Mouse (Mus musculus) large intestine, adult 2 months (tissue): ENCODE results near the gene Sipa1l3. TPM values are rescaled to one million over a fixed set of nuclear protein-coding genes. Genes with fewer than 3 reads are reported as not detected.

Experiments
- DNase-seq: peaks from one replicate; pipeline ENCODE4 v3.0.0-alpha.2; 2012; ENCODE audit warnings: low read depth, low spot score
- WGBS: fragments of 180-500 bp; shearing (Covaris S2); methylation state at CpG from one replicate; pipeline ENCODE4 v1.1.7; 2018; 5-methylcytosine and 5-hydroxymethylcytosine counted together
- polyA plus RNA-seq: library from polyadenylated mRNA; depleted of rRNA; stranded (reverse); fragments of >200 nt; gene quantifications from 2 replicates; pipeline ENCODE4 v1.2.3, GENCODE M21; 2012

The Sipa1l3 gene
- polyA plus RNA-seq, 1 experiment, result 46.5 TPM

DNA sequence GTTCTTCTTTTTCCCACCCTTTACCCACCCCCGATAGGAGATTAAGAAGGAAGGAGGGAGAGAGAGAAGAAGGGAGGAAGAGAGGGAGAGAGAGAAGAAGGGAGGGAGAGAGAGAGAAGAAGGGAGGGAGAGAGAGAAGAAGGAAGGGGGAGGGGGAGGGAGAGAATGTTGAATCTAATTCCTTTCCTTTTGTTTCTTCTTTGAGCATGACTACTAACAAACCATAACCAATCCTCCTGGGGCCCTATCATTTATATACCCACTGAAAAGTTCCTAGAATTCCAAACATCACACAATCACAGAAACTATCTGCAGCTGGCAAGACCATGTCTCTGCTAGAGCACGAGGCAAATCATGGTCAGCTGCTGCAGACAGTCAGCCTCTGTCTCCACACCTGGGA lies 32.7 kb downstream of the Sipa1l3 start:
- 79% methylated on average over 2 of the region's 2 CpGs for WGBS
- DNase-seq, result no peak

DNA sequence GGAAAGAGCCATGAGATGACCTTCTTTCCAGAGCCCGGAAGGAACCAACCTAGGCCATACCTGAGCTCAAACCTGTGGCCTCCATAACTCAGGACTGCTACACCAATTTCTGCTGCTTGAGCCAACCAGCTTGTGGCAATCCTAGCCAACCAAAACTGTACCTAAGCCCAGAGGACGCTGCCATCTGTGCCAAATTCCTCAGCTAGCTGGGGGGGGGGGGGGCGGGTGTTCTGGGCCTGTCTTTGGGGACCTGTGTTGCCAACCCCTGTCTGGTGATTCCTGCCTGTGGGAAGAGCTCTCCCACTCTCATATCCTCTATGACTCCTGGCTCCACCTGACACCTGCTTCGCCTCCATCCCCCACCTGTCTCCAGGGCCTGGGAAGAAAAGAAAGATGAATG lies 34.9 kb downstream of the Sipa1l3 start:
- DNase-seq, result no peak
- WGBS, result 78% methylated on average over 4 of the region's 4 CpGs

DNA sequence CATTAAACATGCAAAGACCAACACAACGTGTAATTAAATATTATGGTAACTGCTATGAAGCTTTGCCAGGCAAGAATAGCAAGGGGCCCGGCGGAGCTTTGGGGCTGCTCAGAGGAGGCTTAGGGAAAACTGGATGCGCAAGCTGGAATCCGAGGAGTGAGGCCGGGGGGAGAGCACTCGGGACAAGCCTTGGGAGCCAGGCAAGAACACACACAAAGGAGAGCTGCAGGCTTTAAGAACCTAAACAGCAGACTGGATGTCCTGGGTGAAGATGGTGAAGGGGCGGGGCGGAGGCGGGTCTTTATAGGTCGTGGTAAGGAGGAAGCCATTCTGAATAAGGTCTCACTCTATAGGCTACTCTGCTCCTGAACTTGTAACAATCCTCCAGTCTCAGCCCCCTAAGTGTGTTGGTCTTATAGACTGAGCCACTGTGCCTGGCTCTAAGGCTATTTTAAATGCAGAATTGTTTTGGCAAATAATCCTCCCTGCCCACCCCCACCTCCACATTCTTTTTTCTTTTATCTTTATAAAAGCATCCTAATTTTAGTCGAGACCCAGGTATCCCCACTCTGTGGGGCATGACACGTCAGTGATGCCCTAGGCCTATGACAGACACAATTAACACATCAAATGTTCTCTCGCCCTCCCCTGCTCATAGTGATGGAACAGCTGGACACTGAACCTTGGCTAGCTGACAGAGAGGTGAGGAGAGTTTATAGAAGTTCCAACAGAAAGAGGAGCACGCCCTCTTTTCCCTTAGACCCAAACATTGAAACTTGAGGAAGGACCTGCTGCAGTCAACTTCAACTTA lies 36.9 kb downstream of the Sipa1l3 start:
- WGBS, result 28% methylated on average over 15 of the region's 15 CpGs
- no peak for DNase-seq

DNA sequence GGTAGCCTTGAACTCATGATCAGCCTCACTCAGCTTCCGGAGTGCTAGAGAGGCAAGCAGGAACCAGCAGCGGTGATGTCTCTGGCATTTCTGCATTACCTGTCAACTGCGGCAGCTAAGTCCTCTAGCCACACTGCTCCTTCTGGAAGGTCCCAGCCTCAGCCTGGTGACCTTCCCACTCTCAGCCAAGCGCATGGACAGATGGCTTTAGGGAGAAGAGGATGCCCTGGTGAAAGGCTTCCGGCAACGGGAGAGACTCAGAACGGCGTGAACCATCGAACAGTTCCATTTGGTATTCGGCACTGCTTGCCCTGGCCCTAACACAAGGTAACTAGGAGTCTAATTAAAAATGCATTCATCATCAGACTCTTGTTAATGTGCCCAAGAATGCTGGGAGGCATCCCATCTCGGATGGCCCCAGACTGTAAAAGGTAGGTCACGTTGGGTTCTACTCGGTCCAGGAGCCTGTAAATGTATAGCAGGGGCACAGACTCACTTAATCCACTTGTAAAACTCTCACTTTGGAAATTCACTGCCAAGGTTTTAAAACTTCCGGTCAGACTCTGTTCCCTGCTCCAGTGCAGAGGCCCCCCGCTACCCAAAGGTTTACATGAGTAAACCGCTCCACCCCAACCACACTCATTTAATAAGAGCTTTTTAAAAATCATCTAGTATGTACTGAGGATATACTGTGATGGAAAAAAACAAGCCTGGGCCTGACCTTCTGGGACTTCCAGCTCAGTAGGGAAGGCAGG lies 37.7 kb downstream of the Sipa1l3 start:
- DNase-seq, result no peak
- 65% methylated on average over 16 of the region's 16 CpGs for WGBS

DNA sequence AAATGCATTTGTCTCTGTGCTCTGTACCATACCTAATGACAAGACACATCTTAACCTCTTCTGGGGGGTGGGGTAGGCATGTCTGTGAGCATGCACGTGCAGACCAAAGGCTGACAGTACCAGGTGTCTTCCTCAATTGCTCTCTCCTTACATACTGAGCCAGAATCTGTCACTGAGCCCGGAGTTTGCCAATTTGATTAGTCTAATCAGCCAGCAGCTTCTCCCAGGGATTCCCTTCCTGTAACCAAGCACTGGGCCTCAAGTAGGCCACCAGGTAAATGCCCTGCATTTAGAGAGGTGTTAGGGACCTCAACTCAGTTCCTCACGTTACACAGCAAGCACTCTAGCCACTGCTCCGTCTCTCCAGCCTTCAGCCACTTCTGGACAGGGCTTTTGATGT lies 38.3 kb downstream of the Sipa1l3 start:
- no peak for DNase-seq
- 79% methylated on average over 4 of the region's 4 CpGs for WGBS

DNA sequence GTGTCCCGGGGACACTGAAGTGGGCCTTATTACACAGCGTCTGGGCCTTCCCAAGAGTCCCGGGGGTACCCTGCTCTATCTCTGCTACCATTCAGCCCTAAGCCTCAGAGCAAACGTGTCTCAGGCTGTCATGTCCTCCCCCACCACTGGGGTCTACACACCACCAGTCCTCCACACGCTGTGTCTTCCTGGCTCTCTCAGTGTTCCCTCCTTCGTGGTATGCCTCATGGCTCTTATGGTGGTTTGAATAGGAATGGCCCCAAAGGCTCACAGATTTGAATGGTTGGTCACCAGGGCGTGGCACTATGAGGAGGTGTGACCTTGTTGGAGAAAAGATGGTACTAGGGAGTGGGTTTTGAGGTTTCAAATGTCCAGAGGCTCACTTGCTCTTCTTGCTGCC lies 43.4 kb downstream of the Sipa1l3 start:
- DNase-seq, result no peak
- 91% methylated on average over 7 of the region's 7 CpGs for WGBS

DNA sequence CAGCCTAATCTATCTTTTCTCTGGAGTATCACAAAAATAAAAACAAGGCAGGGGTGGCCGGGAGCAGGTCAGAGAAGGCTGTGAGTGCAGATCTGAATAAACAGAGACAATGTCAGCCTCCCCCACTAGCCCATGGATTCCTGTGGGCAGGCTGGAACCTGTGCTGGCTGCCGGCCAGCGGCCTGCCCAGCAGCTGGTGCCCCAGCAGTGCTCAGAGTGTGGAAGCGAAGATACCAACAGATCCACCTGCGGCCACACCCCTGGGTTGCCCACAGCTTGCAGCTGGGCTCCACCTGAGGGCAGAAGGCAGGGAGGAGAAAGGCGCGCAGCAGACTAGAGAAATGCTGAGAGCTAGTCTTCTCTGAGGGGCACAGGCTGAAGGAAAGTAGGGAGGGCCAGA lies 47.1 kb downstream of the Sipa1l3 start:
- 19% methylated on average over 7 of the region's 7 CpGs for WGBS
- peak; percentile 74 for DNase-seq

DNA sequence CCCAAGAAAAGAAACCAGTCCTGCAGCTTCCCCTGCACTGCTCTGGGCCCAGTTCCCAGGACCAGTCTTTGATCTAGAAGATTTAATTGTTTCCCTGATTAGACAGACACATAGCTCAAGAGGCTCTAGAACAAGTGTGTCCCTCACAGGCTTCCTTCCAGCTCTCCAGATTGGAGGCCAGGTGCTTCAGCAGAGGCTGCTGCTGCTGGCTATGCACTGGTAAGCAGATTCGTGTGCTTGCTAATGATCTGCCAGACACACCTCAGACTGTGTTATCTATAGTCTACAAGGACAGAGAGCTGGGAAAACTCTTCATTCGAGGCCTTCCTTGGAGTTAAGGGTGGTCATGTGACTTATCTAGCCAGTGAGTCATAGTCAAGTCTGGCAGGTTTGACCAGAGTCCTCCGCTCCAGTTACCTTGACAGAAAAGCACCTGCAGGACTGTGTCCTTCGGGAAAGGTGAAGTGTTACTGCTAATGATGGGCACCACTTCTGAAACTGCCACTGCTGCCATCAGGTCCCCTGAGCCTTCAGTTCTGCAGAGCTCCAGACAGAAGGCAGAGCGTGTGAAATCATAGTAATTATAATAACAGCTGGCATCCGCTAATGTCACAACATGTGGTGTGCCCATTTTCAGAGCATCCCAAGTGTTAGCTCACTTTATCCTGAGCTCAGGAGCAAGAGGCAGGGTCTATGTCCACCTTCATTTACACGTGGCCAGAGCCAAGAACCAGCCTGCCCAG lies 48.7 kb downstream of the Sipa1l3 start:
- WGBS, result 34% methylated on average over 7 of the region's 7 CpGs
- peak; percentile 86 for DNase-seq

DNA sequence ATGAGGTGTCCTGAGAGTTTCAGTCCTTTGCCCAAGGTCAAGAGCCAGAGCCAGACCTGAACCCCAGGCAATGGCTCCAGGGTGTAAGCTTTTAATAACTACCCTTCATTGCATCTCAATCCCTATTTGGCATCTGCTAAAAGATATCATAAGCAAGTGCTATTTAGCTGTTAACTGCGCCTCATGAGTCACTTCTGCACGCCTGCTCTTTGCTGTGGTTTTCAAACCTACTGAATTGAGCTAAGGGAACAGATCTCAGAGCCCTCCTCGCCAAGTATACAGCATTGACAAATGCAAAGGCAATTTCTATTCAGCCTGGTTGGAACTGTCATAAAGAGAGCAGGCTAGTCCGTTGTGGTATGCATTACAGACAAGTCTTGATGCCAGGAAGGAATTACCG lies 49.8 kb downstream of the Sipa1l3 start:
- 42% methylated on average over 5 of the region's 5 CpGs for WGBS
- no peak for DNase-seq

DNA sequence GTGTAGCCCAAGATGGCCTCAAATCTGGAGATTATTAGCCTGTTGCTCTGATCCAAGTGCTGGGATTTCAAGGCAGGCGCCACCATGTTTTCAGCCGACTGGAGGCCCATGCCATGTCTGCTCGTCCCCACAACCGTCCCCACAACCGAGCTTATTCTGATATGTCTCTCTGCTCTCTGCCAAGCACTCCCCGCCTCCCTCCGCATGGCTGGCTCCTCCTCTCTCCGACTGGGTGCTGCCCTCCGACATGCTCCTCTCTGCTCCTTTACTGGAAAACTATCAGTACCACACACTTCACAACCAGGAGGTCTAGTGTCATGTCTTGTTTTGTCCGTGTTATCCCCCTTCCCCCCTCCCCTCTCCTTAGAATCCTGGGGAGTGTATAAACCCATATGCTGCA lies 51.9 kb downstream of the Sipa1l3 start:
- DNase-seq, result no peak
- 78% methylated on average over 10 of the region's 10 CpGs for whole genome bisulfite sequencing

DNA sequence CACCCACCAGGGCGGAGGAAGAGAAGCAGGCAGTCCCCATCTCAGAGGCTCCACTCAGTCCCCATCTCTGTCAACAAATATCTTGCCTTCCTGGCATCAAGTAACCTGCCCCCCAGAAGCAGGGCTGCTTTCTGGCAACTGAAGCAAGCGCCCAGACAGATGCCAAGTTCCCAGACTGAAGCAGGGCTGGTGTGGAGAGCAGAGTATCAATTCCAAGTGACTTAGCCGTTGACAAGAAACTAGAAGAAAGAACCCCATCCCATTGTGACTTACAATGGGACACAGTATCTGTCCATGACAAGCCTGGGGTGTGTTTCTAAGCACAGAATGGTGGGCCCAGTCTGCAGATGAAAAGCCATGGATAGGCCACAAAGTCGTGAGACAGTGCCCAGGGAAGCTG lies 52.7 kb downstream of the Sipa1l3 start:
- 89% methylated on average over 4 of the region's 4 CpGs for WGBS
- no peak for DNase-seq

DNA sequence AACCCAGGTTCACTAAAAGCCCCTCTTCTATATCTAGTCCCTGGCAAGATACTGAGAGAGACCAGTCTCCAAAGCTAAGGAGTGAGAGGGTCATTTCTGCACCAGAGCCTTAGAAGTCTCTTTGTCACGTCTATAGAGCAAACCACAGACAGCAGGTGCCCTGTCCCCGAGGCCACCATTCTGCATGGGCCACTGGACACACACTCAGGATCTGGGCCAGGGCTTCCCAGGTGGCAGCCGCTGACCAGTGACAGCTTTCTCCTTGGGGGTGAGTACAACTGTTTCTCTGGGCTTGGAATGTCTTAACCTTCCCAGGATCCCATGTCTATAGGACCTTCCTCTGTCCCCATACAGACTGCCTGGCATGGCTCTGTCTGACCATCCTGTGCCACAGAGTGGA lies 55.6 kb downstream of the Sipa1l3 start:
- no peak for DNase-seq

DNA sequence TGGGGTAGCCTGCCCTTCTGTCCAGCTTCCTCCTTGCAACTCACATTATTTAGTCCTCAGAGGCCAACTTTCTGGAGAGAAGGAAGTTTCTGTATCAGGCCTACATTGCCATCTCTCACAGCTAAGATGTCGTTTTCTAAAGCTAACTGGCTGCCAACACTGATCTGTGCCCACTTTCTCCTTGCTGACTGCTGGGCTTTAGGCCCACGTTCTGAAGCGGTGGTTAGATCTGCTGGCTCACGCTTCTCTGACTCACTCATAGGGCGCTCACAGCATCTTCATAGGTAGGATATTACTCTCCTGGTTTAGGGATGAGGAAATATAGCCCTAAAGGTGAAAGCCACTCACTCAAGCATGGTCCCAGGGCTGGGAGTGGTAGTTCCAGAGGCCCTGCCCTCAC lies 56.3 kb downstream of the Sipa1l3 start:
- whole genome bisulfite sequencing, result 52% methylated on average over 5 of the region's 5 CpGs
- no peak for DNase-seq

More for the DNA sequence above, 55.6 kb downstream of the Sipa1l3 start:
- WGBS, result 93% methylated on average over 3 of the region's 3 CpGs

DNA sequence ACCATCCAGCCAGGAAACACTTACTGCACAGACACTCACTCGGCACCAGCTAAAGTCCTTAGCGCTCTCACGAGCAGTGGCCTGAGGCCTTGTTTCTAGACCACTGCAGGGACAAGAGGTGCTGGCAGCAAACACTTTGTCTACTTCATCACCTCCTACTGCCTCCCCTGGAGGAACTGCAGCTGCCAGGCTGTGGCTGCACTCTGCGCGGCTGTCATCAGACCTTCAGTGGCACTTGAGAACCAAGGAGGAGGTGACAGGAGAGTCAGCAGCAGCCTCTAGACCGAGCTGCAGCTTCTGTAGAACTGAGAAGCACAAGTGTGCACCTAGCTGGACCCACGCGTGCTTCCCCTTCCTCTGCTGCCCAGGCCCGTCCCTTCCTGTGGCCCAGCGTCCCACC lies 56.9 kb downstream of the Sipa1l3 start:
- no peak for DNase-seq
- WGBS, result 69% methylated on average over 10 of the region's 10 CpGs

DNA sequence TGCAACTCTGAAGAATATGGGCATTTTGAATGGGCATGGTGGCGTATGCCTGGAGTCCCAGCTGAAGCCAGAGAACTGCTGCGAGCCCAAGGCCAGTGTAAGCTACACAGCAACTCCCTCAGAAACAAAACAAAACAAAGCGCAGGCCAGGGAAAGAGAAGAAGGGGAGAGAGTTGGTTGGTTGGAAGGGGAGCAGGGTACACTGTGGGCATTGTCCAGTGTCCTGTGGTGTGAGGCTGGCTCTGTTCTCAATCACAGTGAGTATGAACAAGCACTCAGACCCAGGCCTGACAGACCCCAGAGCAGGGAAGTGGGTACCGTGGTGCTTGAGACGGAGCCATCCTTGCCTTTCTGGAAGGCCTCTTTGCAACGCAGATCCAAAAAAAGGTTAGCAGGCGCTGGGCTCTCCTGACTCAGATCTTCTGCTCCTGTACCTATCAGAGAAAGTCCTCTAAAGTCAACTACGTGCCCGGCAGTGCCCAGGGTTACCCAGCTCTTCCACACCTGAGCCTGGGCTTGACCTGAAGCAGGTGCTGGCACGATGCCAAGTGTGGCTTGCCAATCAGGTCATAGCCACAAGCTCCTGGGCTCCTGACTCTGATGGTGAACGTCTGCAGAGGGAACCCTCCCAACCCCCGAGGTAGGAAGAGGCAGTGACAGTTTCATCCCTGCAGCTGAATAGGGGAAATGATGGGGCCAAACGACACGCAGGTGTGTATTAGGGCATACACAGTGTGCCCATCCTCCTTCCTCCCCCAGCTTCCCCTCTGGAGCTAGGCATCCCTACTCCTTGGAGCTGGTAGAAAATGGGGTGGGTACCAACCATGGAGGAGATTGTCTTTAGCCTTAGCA lies 59.3 kb downstream of the Sipa1l3 start:
- no peak for DNase-seq
- WGBS, result 70% methylated on average over 14 of the region's 14 CpGs

DNA sequence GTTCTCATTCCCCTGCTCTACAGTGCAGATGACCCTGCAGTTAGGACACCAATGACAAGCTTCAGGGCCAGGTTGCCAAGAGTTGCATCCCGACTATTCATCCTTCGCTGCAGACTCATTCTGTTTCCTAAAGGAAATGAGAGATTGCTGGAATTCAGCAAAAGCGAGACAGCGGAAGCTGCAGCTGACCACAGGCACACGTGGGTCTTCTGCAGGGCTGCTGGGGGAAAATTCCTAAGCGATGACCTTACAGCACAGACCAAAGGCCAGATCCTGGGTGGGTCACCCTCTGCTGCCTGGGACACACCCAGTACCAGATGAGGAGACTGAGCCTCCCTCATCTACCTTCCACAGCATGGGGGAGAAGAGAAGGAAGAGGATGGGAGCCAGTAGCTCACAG lies 60.7 kb downstream of the Sipa1l3 start:
- 56% methylated on average over 6 of the region's 6 CpGs for WGBS
- DNase-seq, result no peak

DNA sequence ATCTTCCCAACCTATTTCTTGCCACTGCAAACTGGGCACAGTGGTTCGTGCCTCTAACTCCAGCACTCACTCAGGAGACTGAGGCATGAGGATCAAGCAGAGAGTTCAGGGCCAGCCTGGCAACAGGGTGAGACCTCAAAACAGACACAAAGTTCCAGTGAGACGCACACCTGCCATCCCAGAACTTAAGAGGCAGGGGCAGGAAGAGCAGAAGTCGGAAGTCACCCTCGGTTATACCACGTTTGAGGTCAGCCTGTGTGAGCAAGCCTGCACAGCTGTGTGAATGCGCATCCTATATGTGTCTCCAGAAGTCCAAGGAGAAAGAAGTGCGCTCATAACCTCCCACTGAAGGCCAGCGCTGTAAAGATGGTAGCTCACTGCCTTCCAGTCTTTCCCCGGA lies 61.7 kb downstream of the Sipa1l3 start:
- WGBS, result 91% methylated on average over 9 of the region's 9 CpGs

DNA sequence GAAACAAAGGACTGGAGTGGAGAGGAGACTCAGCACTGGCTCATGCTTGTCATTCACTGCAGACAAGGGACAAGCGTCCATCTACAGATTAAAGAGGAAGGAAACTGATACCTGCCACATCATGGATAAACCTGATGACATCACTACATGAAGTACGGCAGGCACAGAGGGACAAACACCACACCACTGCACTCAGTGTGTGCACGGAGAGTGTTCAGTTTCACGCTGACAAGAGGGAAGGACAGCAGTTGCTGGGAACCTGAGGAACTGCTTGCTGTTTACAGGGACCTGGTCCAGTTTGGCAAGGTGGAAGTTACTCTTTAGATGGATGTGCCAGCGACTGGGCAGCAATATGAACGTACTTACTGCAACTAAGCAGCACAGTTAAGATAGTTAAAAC lies 62.9 kb downstream of the Sipa1l3 start:
- WGBS, result 84% methylated on average over 6 of the region's 6 CpGs
- no peak for DNase-seq

More for the DNA sequence above, 61.7 kb downstream of the Sipa1l3 start:
- no peak for DNase-seq

DNA sequence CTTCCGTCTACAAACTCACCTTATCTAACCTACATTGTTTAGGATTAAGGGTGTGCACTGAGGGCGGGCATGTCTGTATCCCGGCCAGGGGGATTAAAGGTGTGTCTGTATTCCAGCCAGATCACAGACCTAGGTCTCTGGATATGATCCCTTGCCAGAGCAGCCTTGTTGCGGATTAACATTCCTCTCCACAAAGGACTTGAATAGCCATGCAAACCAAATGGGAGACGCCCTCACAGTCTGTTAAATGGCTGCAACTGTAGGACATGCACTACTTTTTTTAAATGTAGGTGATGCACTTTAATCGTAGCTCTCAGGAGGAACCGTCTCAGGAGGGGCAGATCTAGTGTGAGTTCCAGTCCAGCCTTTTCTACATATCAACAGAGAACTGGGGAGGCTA lies 63.5 kb downstream of the Sipa1l3 start:
- WGBS, result 71% methylated on average over 7 of the region's 7 CpGs
- DNase-seq, result no peak
